Mouse (Mus musculus) liver, postnatal 0 days (tissue): ENCODE data around the gene Cisd3. TPM values are rescaled to one million over a fixed set of nuclear protein-coding genes. Genes with fewer than 3 reads are reported as not detected.
A peak's percentile ranks its signal among the peaks of the same experiment; 100 is the strongest.
"Not testable (repeated sequence)": the region's sequence is repeated elsewhere in the genome, so short reads cannot be mapped to it uniquely, and the experiment has no call there.

Source experiments
- ATAC-seq: fragments of 200-750 bp; cut with Nextera tagmentation; 2 replicates; pipeline ENCODE4 v1.8.0; 2017; ENCODE audit warnings: mild to moderate bottlenecking, moderate library complexity
- DNase-seq: peaks from one replicate; pipeline ENCODE4 v3.0.0-alpha.2; 2016
- H3K27ac ChIP-seq: fragments of 300-500 bp; sonication (generic); 2 replicates; pipeline ENCODE4 v1.5.1; 2014; ENCODE audit warnings: antibody characterized with exemption, moderate library complexity, mild to moderate bottlenecking, low read depth
- H3K27me3 ChIP-seq: fragments of 300-500 bp; sonication (generic); 2 replicates; pipeline ENCODE4 v1.6.1; 2014; ENCODE audit warnings: low read length, control low read depth, mixed read lengths; ENCODE audit not compliant: insufficient read depth
- H3K36me3 ChIP-seq: fragments of 300-500 bp; sonication (generic); replicated peaks from 2 replicates; pipeline ENCODE4 v1.6.1; 2014; ENCODE audit warnings: mild to moderate bottlenecking, control low read depth, low read length, moderate library complexity, mixed read lengths; ENCODE audit not compliant: insufficient read depth
- H3K4me1 ChIP-seq: fragments of 300-500 bp; sonication (generic); 2 replicates; pipeline ENCODE4 v1.6.1; 2014; ENCODE audit warnings: antibody characterized with exemption, mild to moderate bottlenecking, control low read depth; ENCODE audit not compliant: insufficient read depth
- H3K4me2 ChIP-seq: fragments of 300-500 bp; sonication (generic); 2 replicates; pipeline ENCODE4 v1.6.1; 2014; ENCODE audit warnings: low read depth, mild to moderate bottlenecking, low read length, moderate library complexity, mixed read lengths
- H3K4me3 ChIP-seq: fragments of 300-500 bp; sonication (generic); 2 replicates; pipeline ENCODE4 v1.5.1; 2014; ENCODE audit warnings: low read depth, low read length
- H3K9ac ChIP-seq: fragments of 300-500 bp; sonication (generic); replicated peaks from 2 replicates; pipeline ENCODE4 v1.6.1; 2014; ENCODE audit warnings: mild to moderate bottlenecking, moderate library complexity
- H3K9me3 ChIP-seq: fragments of 300-500 bp; sonication (generic); 2 replicates; pipeline ENCODE4 v1.6.1; 2016; ENCODE audit warnings: mild to moderate bottlenecking, control low read depth, low read length, mixed read lengths
- CTCF ChIP-seq: sonication (generic); IDR thresholded peaks from 2 replicates; pipeline ENCODE4 v1.5.1; 2016; ENCODE audit warnings: antibody characterized with exemption, low read depth
- EP300 ChIP-seq: IDR thresholded peaks from 2 replicates; pipeline ENCODE4 v1.6.1; 2016; ENCODE audit warnings: antibody characterized with exemption, low read depth, mild to moderate bottlenecking
- WGBS: fragments of 180-500 bp; shearing (Covaris S2); extraction: QIAGEN DNeasy Blood & Tissue Kit; methylation state at CpG from one replicate; pipeline ENCODE4 v1.1.7; 2014; ENCODE audit not compliant: insufficient replicate concordance; 5-methylcytosine and 5-hydroxymethylcytosine counted together
- polyA plus RNA-seq: library from polyadenylated mRNA; unstranded; fragments of >200 nt; fragmentation: Nextera tagmentation; extraction: Ambion mirVana; gene quantifications from 2 replicates; pipeline ENCODE4 v1.2.1, GENCODE M21; 2015

Gene Cisd3
- polyA plus RNA-seq, 1 experiment from 2014 or later, result 54.6 TPM

GRCm38 (mm10) chr11:97701581-97702392, 16.2 kb downstream of the Cisd3 start:
- no peak overlapping the region for H3K9ac ChIP-seq
- peaks cover 38% of the 10 kb centered on the region for H3K4me1 ChIP-seq
- WGBS, result 40% methylated on average over 15 of the region's 15 CpGs
- no peak overlapping the region for H3K27ac ChIP-seq
- H3K4me2 ChIP-seq, result peak overlapping the region; percentile 90
- DNase-seq (no peak), ATAC-seq (no peak)
- peaks cover 15% of the 10 kb centered on the region for H3K36me3 ChIP-seq
- TF ChIP-seq CTCF (no peak), EP300 (no peak)
- peak overlapping the region; percentile 82 for H3K4me3 ChIP-seq
- no peaks in the 10 kb centered on the region for H3K9me3 ChIP-seq
- peaks cover 38% of the 10 kb centered on the region for H3K27me3 ChIP-seq

- ATAC-seq (peak; percentile 20; the same call in 1 of the 2 replicates), DNase-seq (peak; percentile 90)
- Histone ChIP-seq H3K27me3 (peaks cover 38% of the 10 kb centered on the region), H3K27ac (peak overlapping the region; percentile 77), H3K4me2 (peak overlapping the region; percentile 90), H3K36me3 (peaks cover 20% of the 10 kb centered on the region), H3K4me1 (peaks cover 38% of the 10 kb centered on the region), H3K4me3 (peak overlapping the region; percentile 82), H3K9ac (peak overlapping the region; percentile 22), H3K9me3 (no peaks in the 10 kb centered on the region)
- TF ChIP-seq CTCF (no peak), EP300 (no peak; the same call in 1 of the 2 replicates)
- WGBS, result under 1% methylated on average over 24 of the region's 24 CpGs
These were observed 16.7 kb downstream of the Cisd3 start for GRCm38 (mm10) chr11:97702393-97702745.

GRCm38 (mm10) chr11:97703039-97703826, 17.6 kb downstream of the Cisd3 start, which contains the start of gene Psmb3:
TSS of gene Psmb3 (plus strand) at chr11:97703399.
- under 1% methylated on average over 35 of the region's 35 CpGs for WGBS
- H3K36me3 ChIP-seq, result peaks cover 27% of the 10 kb centered on the region
- H3K4me3 ChIP-seq, result peak within 1 kb of the TSS; percentile 82
- H3K4me2 ChIP-seq, result peak within 1 kb of the TSS; percentile 90
- DNase-seq, result peak; percentile 96
- H3K9ac ChIP-seq, result peak within 1 kb of the TSS; percentile 84
- peak; percentile 72 for TF ChIP-seq EP300
- TF ChIP-seq CTCF, result no peak
- peak within 1 kb of the TSS; percentile 88 for H3K27ac ChIP-seq
- no peaks in the 10 kb centered on the region for H3K9me3 ChIP-seq
- peaks cover 34% of the 10 kb centered on the region for H3K4me1 ChIP-seq
- ATAC-seq, result peak; percentile 90
- peaks cover 35% of the 10 kb centered on the region for H3K27me3 ChIP-seq

GRCm38 (mm10) chr11:97710067-97710466, 24.4 kb downstream of the Cisd3 start:
- H3K27ac ChIP-seq, H3K9me3 ChIP-seq, H3K4me2 ChIP-seq, H3K27me3 ChIP-seq, ATAC-seq, H3K9ac ChIP-seq, H3K4me3 ChIP-seq, DNase-seq, H3K4me1 ChIP-seq: not testable (repeated sequence)
- 76% methylated on average over 2 of the region's 2 CpGs for WGBS
- peaks cover 58% of the 10 kb centered on the region for H3K36me3 ChIP-seq

GRCm38 (mm10) chr11:97711200-97711900, 25.7 kb downstream of the Cisd3 start:
- DNase-seq, result no peak
- 67% methylated on average over 13 of the region's 13 CpGs for WGBS
- Histone ChIP-seq H3K27ac (no peak overlapping the region), H3K27me3 (no peaks in the 10 kb centered on the region), H3K4me3 (no peak overlapping the region), H3K9me3 (no peaks in the 10 kb centered on the region), H3K9ac (no peak overlapping the region), H3K4me1 (peaks cover 5% of the 10 kb centered on the region; the same call in 1 of the 2 replicates), H3K36me3 (peaks cover 52% of the 10 kb centered on the region), H3K4me2 (no peak overlapping the region)
- TF ChIP-seq EP300, result no peak
- TF ChIP-seq CTCF, result no peak
- no peak for ATAC-seq

GRCm38 (mm10) chr11:97712286-97712685, 26.7 kb downstream of the Cisd3 start:
- 92% methylated on average over 15 of the region's 15 CpGs for WGBS
- Histone ChIP-seq H3K4me2 (no peak overlapping the region), H3K4me1 (peaks cover 5% of the 10 kb centered on the region; the same call in 1 of the 2 replicates), H3K27ac (no peak overlapping the region), H3K36me3 (peaks cover 45% of the 10 kb centered on the region), H3K27me3 (no peaks in the 10 kb centered on the region), H3K9ac (no peak overlapping the region), H3K4me3 (no peak overlapping the region), H3K9me3 (no peaks in the 10 kb centered on the region)
- no peak for TF ChIP-seq CTCF
- TF ChIP-seq EP300, result no peak
- ATAC-seq (no peak), DNase-seq (no peak)
